Mouse (Mus musculus) liver, embryonic 14.5 days (tissue): Measurements from ENCODE around the gene Runx3.

Experiments used
- CTCF ChIP-seq: IDR thresholded peaks from 2 replicates; pipeline ENCODE4 v1.5.1; 2016; ENCODE audit warnings: antibody characterized with exemption, low read depth, control low read depth
- EP300 ChIP-seq: IDR thresholded peaks from 2 replicates; pipeline ENCODE4 v1.6.1; 2016; ENCODE audit warnings: antibody characterized with exemption, low read depth

DNA sequence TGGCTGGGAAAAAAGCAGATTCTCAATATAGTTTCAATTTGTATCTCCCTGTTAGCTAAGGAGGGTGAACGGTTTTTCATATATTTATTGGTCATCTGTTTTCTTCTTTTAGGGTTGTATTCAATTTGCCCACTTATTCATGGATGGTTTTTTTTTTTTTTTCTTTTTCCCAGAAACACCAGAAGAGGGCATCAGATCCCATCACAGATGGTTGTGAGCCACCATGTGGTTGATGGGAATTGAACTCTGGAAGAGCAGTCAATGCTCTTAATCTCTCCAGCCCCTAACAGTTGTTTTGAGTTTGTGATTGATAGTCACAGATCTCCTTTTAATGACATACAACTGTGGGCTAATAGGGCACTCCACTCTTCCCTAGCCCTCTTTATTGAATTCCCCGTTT, 89.4 kb downstream of the Runx3 start:
- TF ChIP-seq CTCF (no peak), EP300 (no peak)
